Mouse (Mus musculus) MEL (cell line): ENCODE measurements at regions not wholly inside any gene's neighbourhood (a gene's known extent, or its start where the extent isn't known, plus 50 kb on each side); places are given as distances from the start of the nearest gene placed in this dataset.

Experiments
- CHD1 ChIP-seq: IDR thresholded peaks from 2 replicates; pipeline ENCODE4 v1.6.1; 2012; ENCODE audit warnings: low read depth, mild to moderate bottlenecking, inconsistent platforms, low read length, improper control_type of control experiment
- POLR2A ChIP-seq, 2 experiments: IDR thresholded peaks; 2 replicates each; pipeline ENCODE4 v1.6.1; 2011 to 2012; ENCODE audit warnings: low read length in 2 of 2, mild to moderate bottlenecking in 2 of 2, control low read depth in 1 of 2, improper control_type of control experiment in 1 of 2, low read depth in 1 of 2, moderate library complexity in 1 of 2; ENCODE audit not compliant: control insufficient read depth in 1 of 2, insufficient read depth in 1 of 2, poor library complexity in 1 of 2
- POLR2AphosphoS5 ChIP-seq: IDR thresholded peaks from 2 replicates; pipeline ENCODE4 v1.6.1; 2012; ENCODE audit warnings: low read depth, borderline replicate concordance, mild to moderate bottlenecking, inconsistent platforms, low read length, moderate library complexity, mixed read lengths
- SMC3 ChIP-seq: IDR thresholded peaks from 2 replicates; pipeline ENCODE4 v1.6.1; 2011; ENCODE audit warnings: low read depth, low read length, improper control_type of control experiment
- ZC3H11A ChIP-seq: IDR thresholded peaks from 2 replicates; pipeline ENCODE4 v1.6.1; 2012; ENCODE audit warnings: low read depth, mild to moderate bottlenecking, inconsistent platforms, low read length, improper control_type of control experiment

- TF ChIP-seq CHD1 (no peak), POLR2A (IDR thresholded peaks at IDR 0.05; ENCODE audit: control insufficient read depth in 1 of 2, insufficient read depth in 1 of 2, low read depth in 1 of 2, low read length in 2 of 2, poor library complexity in 1 of 2) (no peak), ZC3H11A (no peak), SMC3 (no peak), POLR2AphosphoS5 (no peak)
These were observed 218.8 kb upstream of the Isl1 start for GRCm38 (mm10) chr13:116528289-116528688.
